Mouse (Mus musculus) mature B cell (primary cell): ENCODE measurements around the gene Defb46.

ENCODE experiments used
- in situ Hi-C: fragments of 300-500 bp; cut with MboI; formaldehyde crosslinking; loops from 2 replicates; pipeline ENCODE4 v1.14.3; 2019

Defb46 gene

GRCm38 (mm10) chr8:19239616-19240015 is at the start of gene Defb46:
Gene Defb46, plus strand, starts transcription at chr8:19239916.
- in situ Hi-C loops, result no loop called here

GRCm38 (mm10) chr8:19225161-19225560 is 14.6 kb upstream of the Defb46 start, which contains the start of gene Defb6:
Gene Defb6, plus strand, starts transcription at chr8:19225478.
- in situ Hi-C loops, result no loop called here

DNA sequence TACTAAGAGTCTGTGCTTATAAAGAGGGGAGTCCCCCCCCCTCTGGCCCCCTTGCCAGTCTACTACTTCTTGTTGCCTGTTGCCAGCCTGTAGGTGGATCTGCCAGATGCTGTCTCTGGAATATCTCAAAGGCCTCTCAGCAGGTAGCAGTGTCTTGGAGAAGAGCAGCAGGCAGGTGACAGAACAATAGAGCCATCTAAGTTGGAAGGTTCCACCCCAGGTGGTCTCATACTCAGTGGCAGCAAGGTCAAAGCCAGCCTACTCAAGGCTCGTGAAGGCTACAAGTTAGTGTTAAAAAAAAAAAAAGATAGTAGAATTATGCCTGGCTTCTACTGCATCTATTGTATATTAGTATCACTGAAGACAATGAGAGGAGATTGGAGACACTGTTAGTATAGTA is 1.6 kb upstream of the Defb46 start:
- in situ Hi-C loops, result no loop called here

- in situ Hi-C loops, result no loop called here
Measured at GRCm38 (mm10) chr8:19247280-19247679, 7.6 kb downstream of the Defb46 start, which contains the start of gene Defb5. Gene Defb5, plus strand, starts transcription at chr8:19247580.

DNA sequence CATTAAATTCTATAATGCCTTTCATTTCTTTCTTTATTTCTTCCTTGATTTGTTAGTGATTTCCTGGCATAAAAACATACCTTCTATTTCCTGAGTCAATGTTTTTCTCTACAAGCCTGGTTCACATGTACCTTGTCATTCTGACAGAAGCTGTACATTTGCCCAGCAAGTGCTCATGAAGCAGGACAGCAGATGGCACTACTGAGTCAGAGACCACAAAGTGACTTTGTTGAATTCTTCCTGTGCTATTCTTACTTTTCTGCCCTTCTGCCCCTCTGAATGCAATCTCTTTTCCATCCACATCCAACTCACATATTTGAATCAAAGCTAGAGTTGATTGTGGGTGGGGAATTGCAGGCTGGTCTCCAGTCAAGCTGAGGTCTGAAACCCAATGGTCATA is 18.4 kb downstream of the Defb46 start:
- in situ Hi-C loops, result no loop called here

GRCm38 (mm10) chr8:19259667-19260066 is 20.0 kb downstream of the Defb46 start:
- in situ Hi-C loops, result no loop called here
